Mouse (Mus musculus) heart, adult 2 months (tissue): ENCODE results near the gene Slc39a11.

ENCODE experiments used
- CTCF ChIP-seq: fragments of 200-600 bp; IDR thresholded peaks from 2 replicates; pipeline ENCODE4 v1.8.1; 2022; ENCODE audit warnings: antibody characterized with exemption, mild to moderate bottlenecking, moderate library complexity
- EP300 ChIP-seq: fragments of 200-500 bp; IDR thresholded peaks from 2 replicates; pipeline ENCODE4 v1.6.1; 2011; ENCODE audit warnings: low read depth, low read length, control low read depth; ENCODE audit not compliant: insufficient read depth
- POLR2A ChIP-seq: fragments of 200-500 bp; IDR thresholded peaks from 2 replicates; pipeline ENCODE4 v1.6.1; 2011; ENCODE audit warnings: mild to moderate bottlenecking, low read depth, low read length, control low read depth; ENCODE audit not compliant: insufficient read depth

DNA sequence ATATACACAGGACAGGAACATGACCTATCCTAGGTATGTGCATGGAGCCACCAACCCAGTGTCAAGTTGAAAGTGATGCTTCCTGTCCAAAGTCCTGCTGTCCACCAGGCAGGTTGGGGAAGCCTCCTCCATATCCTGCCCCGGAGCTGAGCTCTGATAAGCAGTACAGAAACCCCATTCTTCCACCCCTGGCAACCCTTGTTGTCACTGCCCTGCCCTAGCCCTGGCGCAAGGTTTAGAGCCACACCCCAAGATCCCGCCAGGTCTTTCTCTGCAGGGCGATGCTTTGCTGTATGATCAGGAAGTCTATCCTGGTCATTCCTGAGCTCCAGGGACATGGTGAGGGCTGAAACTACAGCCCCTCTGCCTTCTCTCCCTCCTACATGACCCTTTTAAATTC is 396.7 kb downstream of the Slc39a11 start:
- TF ChIP-seq CTCF (no peak), EP300 (no peak), POLR2A (no peak)
